Mouse (Mus musculus) hindbrain, embryonic 16.5 days (tissue): Measurements from ENCODE around the gene Ap4e1. TPM values are rescaled to one million over a fixed set of nuclear protein-coding genes. Genes with fewer than 3 reads are reported as not detected.
"Not testable (repeated sequence)": the region's sequence is repeated elsewhere in the genome, so short reads cannot be mapped to it uniquely, and the experiment has no call there.

Experiments used
- ATAC-seq: fragments of 200-750 bp; cut with Nextera tagmentation; 2 replicates; pipeline ENCODE4 v1.8.0; 2017; ENCODE audit warnings: moderate TSS enrichment, moderate library complexity
- H3K27ac ChIP-seq: fragments of 300-500 bp; sonication (generic); 2 replicates; pipeline ENCODE4 v1.5.1; 2014; ENCODE audit warnings: low read depth, mild to moderate bottlenecking, control low read depth, low read length, moderate library complexity
- H3K27me3 ChIP-seq: fragments of 300-500 bp; sonication (generic); replicated peaks from 2 replicates; pipeline ENCODE4 v1.6.1; 2014; ENCODE audit warnings: low read length; ENCODE audit not compliant: control insufficient read depth, insufficient read depth
- H3K36me3 ChIP-seq: fragments of 300-500 bp; sonication (generic); 2 replicates; pipeline ENCODE4 v1.6.1; 2014; ENCODE audit warnings: mild to moderate bottlenecking, low read length, moderate library complexity, mixed read lengths; ENCODE audit not compliant: control insufficient read depth, insufficient read depth
- H3K4me1 ChIP-seq: fragments of 300-500 bp; sonication (generic); 2 replicates; pipeline ENCODE4 v1.6.1; 2014; ENCODE audit warnings: low read depth, low read length; ENCODE audit not compliant: control insufficient read depth, insufficient read depth
- H3K4me2 ChIP-seq: fragments of 300-500 bp; sonication (generic); 2 replicates; pipeline ENCODE4 v1.6.1; 2014; ENCODE audit warnings: mild to moderate bottlenecking, low read length, control low read depth, moderate library complexity
- H3K4me3 ChIP-seq: fragments of 300-500 bp; sonication (generic); 2 replicates; pipeline ENCODE4 v1.5.1; 2014; ENCODE audit warnings: mild to moderate bottlenecking, low read length, control low read depth, moderate library complexity
- H3K9ac ChIP-seq: fragments of 300-500 bp; sonication (generic); 2 replicates; pipeline ENCODE4 v1.6.1; 2014; ENCODE audit warnings: low read depth, mild to moderate bottlenecking, control low read depth, low read length, moderate library complexity
- H3K9me3 ChIP-seq: fragments of 300-500 bp; sonication (generic); 2 replicates; pipeline ENCODE4 v1.6.1; 2014; ENCODE audit warnings: mild to moderate bottlenecking, low read length, moderate library complexity; ENCODE audit not compliant: control insufficient read depth
- WGBS: fragments of 180-500 bp; shearing (Covaris S2); extraction: QIAGEN DNeasy Blood & Tissue Kit; methylation state at CpG from one replicate; pipeline ENCODE4 v1.1.7; 2014; 5-methylcytosine and 5-hydroxymethylcytosine counted together
- microRNA-seq: library from miRNA; unstranded; fragments of <30 nt; microRNA quantifications from one replicate; pipeline ENCODE4, GENCODE M21; 2017
- polyA plus RNA-seq: library from polyadenylated mRNA; unstranded; fragments of >200 nt; fragmentation: Nextera tagmentation; extraction: Ambion mirVana; gene quantifications from 2 replicates; pipeline ENCODE4 v1.2.1, GENCODE M21; 2015

Gene Ap4e1
- polyA plus RNA-seq, 1 experiment from 2014 or later, result 9.8 TPM

GRCm38 (mm10) chr2:127090151-127090550 is 81.6 kb downstream of the Ap4e1 start:
- H3K36me3 ChIP-seq, ATAC-seq, H3K27me3 ChIP-seq, H3K27ac ChIP-seq, H3K4me1 ChIP-seq, H3K9me3 ChIP-seq, H3K4me3 ChIP-seq, H3K9ac ChIP-seq, H3K4me2 ChIP-seq: not testable (repeated sequence)

GRCm38 (mm10) chr2:127092000-127092399 is 83.5 kb downstream of the Ap4e1 start:
- Histone ChIP-seq H3K4me1 (no peaks in the 10 kb centered on the region), H3K27me3 (no peaks in the 10 kb centered on the region), H3K4me3 (no peak overlapping the region), H3K9me3 (no peaks in the 10 kb centered on the region), H3K36me3 (no peaks in the 10 kb centered on the region), H3K4me2 (no peak overlapping the region), H3K9ac (no peak overlapping the region), H3K27ac (no peak overlapping the region)
- ATAC-seq, result no peak
- 69% methylated on average over 8 of the region's 8 CpGs for WGBS

- H3K4me2 ChIP-seq, result no peak overlapping the region
- no peak for ATAC-seq
- no peaks in the 10 kb centered on the region for H3K27me3 ChIP-seq
- H3K36me3 ChIP-seq, result no peaks in the 10 kb centered on the region
- H3K4me3 ChIP-seq, result no peak overlapping the region
- WGBS, result 91% methylated on average over 4 of the region's 4 CpGs
- H3K9ac ChIP-seq, result no peak overlapping the region
- H3K27ac ChIP-seq, result no peak overlapping the region
- no peaks in the 10 kb centered on the region for H3K4me1 ChIP-seq
- no peaks in the 10 kb centered on the region for H3K9me3 ChIP-seq
These were observed 100.5 kb downstream of the Ap4e1 start for GRCm38 (mm10) chr2:127108986-127109385.

Small RNA genes within 50 kb of the gene (microRNA-seq; reads per million reads assigned to microRNA genes)
- not detected for gene Gm24081

Other genes starting within 250 kb of the Ap4e1 start
- gene Usp50, start 225.2 kb upstream of the Ap4e1 start, polyA plus RNA-seq, result 1.8 and 2.1 TPM in 2 replicates
- 28.6 and 28.8 TPM in 2 replicates for gene Trpm7, start 132.5 kb upstream of the Ap4e1 start, polyA plus RNA-seq
- gene Sppl2a, start 75.5 kb upstream of the Ap4e1 start, polyA plus RNA-seq, result 33.8 and 37.4 TPM in 2 replicates
- gene Blvra, start 61.9 kb downstream of the Ap4e1 start, polyA plus RNA-seq, result 30.4 and 30.9 TPM in 2 replicates
- gene Ncaph, start 125.2 kb downstream of the Ap4e1 start, polyA plus RNA-seq, result 14.5 and 19.8 TPM in 2 replicates
- 11.0 and 12.4 TPM in 2 replicates for gene Itpripl1, start 134.7 kb downstream of the Ap4e1 start, polyA plus RNA-seq
- gene 1810024B03Rik, start 199.6 kb downstream of the Ap4e1 start, polyA plus RNA-seq, result 0.88 and 0.96 TPM in 2 replicates
- 40.1 and 51.3 TPM in 2 replicates for gene Snrnp200, start 199.7 kb downstream of the Ap4e1 start, polyA plus RNA-seq
- 59.0 and 61.6 TPM in 2 replicates for gene Ciao1, start 239.1 kb downstream of the Ap4e1 start, polyA plus RNA-seq
- 58.7 and 61.1 TPM in 2 replicates for gene Tmem127, start 239.2 kb downstream of the Ap4e1 start, polyA plus RNA-seq